Comparison of ENCODE assay signal across 23 mouse cellular contexts in the genomic region with DNA sequence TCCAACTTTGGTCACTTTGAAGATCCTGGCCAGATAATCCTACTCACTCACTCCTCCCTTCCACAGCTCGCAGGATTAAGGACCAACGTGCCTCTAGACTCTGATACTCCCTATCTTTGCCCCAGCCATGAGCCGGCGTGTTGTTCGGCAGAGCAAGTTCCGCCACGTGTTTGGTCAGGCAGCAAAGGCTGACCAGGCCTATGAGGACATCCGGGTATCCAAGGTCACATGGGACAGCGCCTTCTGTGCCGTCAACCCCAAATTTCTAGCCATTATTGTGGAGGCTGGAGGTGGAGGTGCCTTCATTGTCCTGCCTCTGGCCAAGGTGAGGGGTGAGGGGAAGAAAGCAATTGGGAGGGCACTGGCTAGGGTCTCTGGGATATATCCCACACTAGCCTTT. TPM values are rescaled to one million over a fixed set of nuclear protein-coding genes. Genes with fewer than 3 reads are reported as not detected.
DNase-seq lines count a peak whose midpoint lies in the region; ATAC-seq and TF ChIP-seq lines count a peak whose summit lies in the region.
"Had no signal": no experiment of that assay in that cellular context is flagged by ENCODE, and none has a peak within 500 bp of the region (broad histone marks: within the 10 kb centered on the region; RNA-seq: fewer than 3 reads in every experiment).

No protein-coding gene starts in this region.

- H3K4me3 ChIP-seq in heart, embryonic 10.5 days: no peak overlapping the region
- peak overlapping the region; percentile 69; the same call in 1 of the 2 replicates for H3K4me3 ChIP-seq in brown adipose tissue, adult 24 weeks (ENCODE audit: insufficient read depth, low read depth, low read length)
- no peak overlapping the region for H3K4me3 ChIP-seq in heart, embryonic 12.5 days
- H3K4me3 ChIP-seq in heart, embryonic 16.5 days (ENCODE audit: low read length): peak overlapping the region; percentile 73
- no peak overlapping the region for H3K4me3 ChIP-seq in midbrain, postnatal 0 days (ENCODE audit: low read depth, low read length)
- H3K4me3 ChIP-seq: erythroblast, embryonic 14.5 days; forebrain, embryonic 15.5 days; hindbrain, embryonic 12.5 days had no signal

- peaks cover 8% of the 10 kb centered on the region; the same call in 1 of the 2 replicates for H3K36me3 ChIP-seq in heart, embryonic 10.5 days
- peaks cover 6% of the 10 kb centered on the region; the same call in 1 of the 2 replicates for H3K36me3 ChIP-seq in heart, embryonic 12.5 days
- H3K36me3 ChIP-seq in heart, embryonic 16.5 days (ENCODE audit: control insufficient read depth, insufficient read depth): peaks cover 6% of the 10 kb centered on the region; the same call in 1 of the 2 replicates
- no peaks in the 10 kb centered on the region for H3K36me3 ChIP-seq in midbrain, postnatal 0 days (ENCODE audit: insufficient read depth, low read length)
- H3K36me3 ChIP-seq: embryonic facial prominence, embryonic 15.5 days; forebrain, embryonic 15.5 days; hindbrain, embryonic 12.5 days had no signal

- peak overlapping the region; percentile 23; the same call in 1 of the 2 replicates for H3K27ac ChIP-seq in heart, embryonic 10.5 days
- H3K27ac ChIP-seq in brown adipose tissue, adult 24 weeks (replicated peaks; ENCODE audit: low read depth, low read length): no peak overlapping the region
- H3K27ac ChIP-seq in heart, embryonic 12.5 days (ENCODE audit: poor library complexity, severe bottlenecking): peak overlapping the region; percentile 87
- H3K27ac ChIP-seq in heart, embryonic 16.5 days (ENCODE audit: low read length): peak overlapping the region; percentile 97
- no peak overlapping the region for H3K27ac ChIP-seq in midbrain, postnatal 0 days (ENCODE audit: low read depth, low read length)
- H3K27ac ChIP-seq: embryonic facial prominence, embryonic 15.5 days; forebrain, embryonic 15.5 days; hindbrain, embryonic 12.5 days had no signal

- WGBS in heart, embryonic 10.5 days: 67% methylated on average over 10 of the region's 10 CpGs
- 61% methylated on average over 10 of the region's 10 CpGs for WGBS in heart, embryonic 12.5 days
- 61% methylated on average over 10 of the region's 10 CpGs for WGBS in heart, embryonic 16.5 days
- 72% methylated on average over 10 of the region's 10 CpGs for WGBS in midbrain, postnatal 0 days

- H3K9ac ChIP-seq in heart, embryonic 12.5 days: no peak overlapping the region
- H3K9ac ChIP-seq in heart, embryonic 16.5 days (ENCODE audit: low read length): peak overlapping the region; percentile 88
- H3K9ac ChIP-seq in midbrain, postnatal 0 days (replicated peaks; ENCODE audit: low read length, poor library complexity, severe bottlenecking): no peak overlapping the region
- H3K9ac ChIP-seq: embryonic facial prominence, embryonic 15.5 days; forebrain, embryonic 15.5 days; hindbrain, embryonic 12.5 days had no signal

- H3K9me3 ChIP-seq in heart, embryonic 10.5 days: no peaks in the 10 kb centered on the region
- H3K9me3 ChIP-seq in heart, embryonic 12.5 days (replicated peaks): no peaks in the 10 kb centered on the region
- H3K9me3 ChIP-seq in heart, embryonic 16.5 days (replicated peaks; ENCODE audit: control insufficient read depth, low read length): no peaks in the 10 kb centered on the region
- H3K9me3 ChIP-seq in midbrain, postnatal 0 days (ENCODE audit: low read length): no peaks in the 10 kb centered on the region
- H3K9me3 ChIP-seq: embryonic facial prominence, embryonic 15.5 days; forebrain, embryonic 15.5 days; hindbrain, embryonic 12.5 days had no signal

- H3K4me2 ChIP-seq in heart, embryonic 12.5 days: peak overlapping the region; percentile 81
- H3K4me2 ChIP-seq in heart, embryonic 16.5 days (ENCODE audit: low read depth, low read length): peak overlapping the region; percentile 85
- no peak overlapping the region for H3K4me2 ChIP-seq in midbrain, postnatal 0 days (ENCODE audit: low read depth, low read length, poor library complexity, severe bottlenecking)
- H3K4me2 ChIP-seq: embryonic facial prominence, embryonic 15.5 days had no signal

- no peak for ATAC-seq in heart, embryonic 12.5 days (ENCODE audit: insufficient number of reproducible peaks, low FRiP score)
- no peak for ATAC-seq in heart, embryonic 16.5 days (replicated peaks; ENCODE audit: extremely low read depth, insufficient read depth, low FRiP score)
- ATAC-seq in erythroid progenitor cell, adult 5-6 weeks (replicated peaks; ENCODE audit: low FRiP score, poor library complexity, severe bottlenecking): no peak
- no peak for ATAC-seq in midbrain, postnatal 0 days (ENCODE audit: low FRiP score)
- ATAC-seq: forebrain, embryonic 15.5 days; hindbrain, embryonic 16.5 days; inflammation-experienced regulatory T-cells, adult 6 months; intestine, postnatal 0 days had no signal

- H3K27me3 ChIP-seq in heart, embryonic 10.5 days (ENCODE audit: insufficient read depth, poor library complexity, severe bottlenecking): peaks cover 83% of the 10 kb centered on the region
- H3K27me3 ChIP-seq in heart, embryonic 12.5 days (replicated peaks): peaks cover 40% of the 10 kb centered on the region
- H3K27me3 ChIP-seq in heart, embryonic 16.5 days (ENCODE audit: control insufficient read depth, insufficient read depth, low read length): no peaks in the 10 kb centered on the region; the same call in 1 of the 2 replicates
- H3K27me3 ChIP-seq in midbrain, postnatal 0 days (ENCODE audit: insufficient read depth, low read length): peaks cover 38% of the 10 kb centered on the region

- TF ChIP-seq CTCF in midbrain, postnatal 0 days (IDR thresholded peaks at IDR 0.05): no peak

- H3K4me1 ChIP-seq in heart, embryonic 10.5 days: peaks cover 58% of the 10 kb centered on the region
- H3K4me1 ChIP-seq in brown adipose tissue, adult 24 weeks (ENCODE audit: control insufficient read depth, insufficient read depth, insufficient read length, low read length): peaks cover 6% of the 10 kb centered on the region
- H3K4me1 ChIP-seq in heart, embryonic 12.5 days (replicated peaks): peaks cover 63% of the 10 kb centered on the region
- H3K4me1 ChIP-seq in heart, embryonic 16.5 days (ENCODE audit: control insufficient read depth, insufficient read depth, low read length): peaks cover 43% of the 10 kb centered on the region
- H3K4me1 ChIP-seq in midbrain, postnatal 0 days (ENCODE audit: insufficient read depth, low read length): peaks cover 5% of the 10 kb centered on the region; the same call in 1 of the 2 replicates

- intact Hi-C loops in heart, postnatal 25 days (cut with DNase I): no loop called here

- no peak for DNase-seq in heart, embryonic 10.5 days (ENCODE audit: low spot score)
- no peak for DNase-seq in heart, postnatal 25 days (ENCODE audit: low spot score)
- no peak for DNase-seq in retina, postnatal 1 day
- no peak for DNase-seq in midbrain, postnatal 0 days (ENCODE audit: low spot score)
- DNase-seq: adrenal gland, adult 8-10 months; adrenal gland, postnatal 36 days; cerebellum, adult 11 months; cerebellum, adult 8-10 months; cerebellum, postnatal 14 days; embryo, embryonic 11 days; gastrocnemius, postnatal 10 days had no signal

RNA-seq across cellular contexts. Expression of a gene that starts 1.6 kb away (rescaled TPM):
- 15.9 and 24.4 TPM in 2 replicates for polyA plus RNA-seq in heart, embryonic 10.5 days (2016; fragmentation: Nextera tagmentation; extraction: Ambion mirVana)
- 100 to 1,000 TPM; 203 to 217 TPM for total RNA-seq in heart, postnatal 25 days (2021)
- polyA plus RNA-seq in brown adipose tissue, adult 24 weeks (2012; ENCODE audit: insufficient read depth, insufficient read length, missing spikeins): 1.7 and 5.1 TPM in 2 replicates
- 30.1 and 32.0 TPM in 2 replicates for polyA plus RNA-seq in heart, embryonic 12.5 days (2016; fragmentation: Nextera tagmentation; extraction: Ambion mirVana)
- polyA plus RNA-seq in heart, embryonic 16.5 days (2015; fragmentation: Nextera tagmentation; extraction: Ambion mirVana): 42.5 and 47.4 TPM in 2 replicates
- not detected in 2 replicates for total RNA-seq in erythroid progenitor cell, adult 5-6 weeks (2015; ENCODE audit: low replicate concordance)
- total RNA-seq in erythroid progenitor cell, adult 5-6 weeks (2017; ENCODE audit: low replicate concordance): not detected in 2 replicates
- 1.1 and 2.2 TPM in 2 replicates for total RNA-seq in midbrain, postnatal 0 days (2014; rRNA removed)
- polyA plus RNA-seq in midbrain, postnatal 0 days (2015; fragmentation: Nextera tagmentation; extraction: Ambion mirVana): 0.65 and 0.70 TPM in 2 replicates
- total RNA-seq: common myeloid progenitor, adult 5-6 weeks had no signal
- polyA plus RNA-seq: erythroblast, embryonic 14.5 days; inflammation-experienced regulatory T-cells, adult 6 months had no signal

RNA-seq across cellular contexts. Expression of a gene that starts 25.7 kb away (rescaled TPM):
- polyA plus RNA-seq in heart, embryonic 10.5 days (2016; fragmentation: Nextera tagmentation; extraction: Ambion mirVana): 2.5 and 3.5 TPM in 2 replicates
- 10 to 100 TPM; 10.7 to 11.7 TPM for total RNA-seq in heart, postnatal 25 days (2021)
- polyA plus RNA-seq in brown adipose tissue, adult 24 weeks (2012; ENCODE audit: insufficient read depth, insufficient read length, missing spikeins): 1.2 and 1.6 TPM in 2 replicates
- polyA plus RNA-seq in heart, embryonic 12.5 days (2016; fragmentation: Nextera tagmentation; extraction: Ambion mirVana): 3.7 and 4.8 TPM in 2 replicates
- polyA plus RNA-seq in heart, embryonic 16.5 days (2015; fragmentation: Nextera tagmentation; extraction: Ambion mirVana): 2.0 and 3.7 TPM in 2 replicates
- total RNA-seq in erythroid progenitor cell, adult 5-6 weeks (2015; ENCODE audit: low replicate concordance): 3.2 and 3.8 TPM in 2 replicates
- total RNA-seq in erythroid progenitor cell, adult 5-6 weeks (2017; ENCODE audit: low replicate concordance): 0.64 TPM in 1 of 2 replicates, not detected in the other
- total RNA-seq in midbrain, postnatal 0 days (2014; rRNA removed): 70.3 and 75.5 TPM in 2 replicates
- 41.5 and 43.6 TPM in 2 replicates for polyA plus RNA-seq in midbrain, postnatal 0 days (2015; fragmentation: Nextera tagmentation; extraction: Ambion mirVana)

RNA-seq across cellular contexts. Expression of a gene that starts 29.6 kb away (rescaled TPM):
- 9.0 and 11.9 TPM in 2 replicates for polyA plus RNA-seq in heart, embryonic 10.5 days (2016; fragmentation: Nextera tagmentation; extraction: Ambion mirVana)
- 10 to 100 TPM; 51.3 TPM for total RNA-seq in heart, postnatal 25 days (2021)
- polyA plus RNA-seq in brown adipose tissue, adult 24 weeks (2012; ENCODE audit: insufficient read depth, insufficient read length, missing spikeins): 13.6 and 15.6 TPM in 2 replicates
- 9.3 and 10.2 TPM in 2 replicates for polyA plus RNA-seq in heart, embryonic 12.5 days (2016; fragmentation: Nextera tagmentation; extraction: Ambion mirVana)
- polyA plus RNA-seq in heart, embryonic 16.5 days (2015; fragmentation: Nextera tagmentation; extraction: Ambion mirVana): 7.5 and 7.7 TPM in 2 replicates
- total RNA-seq in erythroid progenitor cell, adult 5-6 weeks (2015; ENCODE audit: low replicate concordance): 9.2 and 15.5 TPM in 2 replicates
- total RNA-seq in erythroid progenitor cell, adult 5-6 weeks (2017; ENCODE audit: low replicate concordance): 6.8 and 11.6 TPM in 2 replicates
- total RNA-seq in midbrain, postnatal 0 days (2014; rRNA removed): 111 and 143 TPM in 2 replicates
- 18.5 and 19.6 TPM in 2 replicates for polyA plus RNA-seq in midbrain, postnatal 0 days (2015; fragmentation: Nextera tagmentation; extraction: Ambion mirVana)

RNA-seq across cellular contexts. Expression of a gene that starts 51.1 kb away (rescaled TPM):
- 1.6 and 1.9 TPM in 2 replicates for polyA plus RNA-seq in heart, embryonic 10.5 days (2016; fragmentation: Nextera tagmentation; extraction: Ambion mirVana)
- 1 to 10 TPM; 1.9 to 2.0 TPM for total RNA-seq in heart, postnatal 25 days (2021)
- 13.4 and 16.1 TPM in 2 replicates for polyA plus RNA-seq in brown adipose tissue, adult 24 weeks (2012; ENCODE audit: insufficient read depth, insufficient read length, missing spikeins)
- 0.72 and 1.4 TPM in 2 replicates for polyA plus RNA-seq in heart, embryonic 12.5 days (2016; fragmentation: Nextera tagmentation; extraction: Ambion mirVana)
- polyA plus RNA-seq in heart, embryonic 16.5 days (2015; fragmentation: Nextera tagmentation; extraction: Ambion mirVana): 3.2 TPM in 2 replicates
- total RNA-seq in erythroid progenitor cell, adult 5-6 weeks (2015; ENCODE audit: low replicate concordance): not detected in 2 replicates
- total RNA-seq in erythroid progenitor cell, adult 5-6 weeks (2017; ENCODE audit: low replicate concordance): 0.68 and 0.90 TPM in 2 replicates
- total RNA-seq in midbrain, postnatal 0 days (2014; rRNA removed): 3.6 and 4.2 TPM in 2 replicates
- 1.6 and 1.8 TPM in 2 replicates for polyA plus RNA-seq in midbrain, postnatal 0 days (2015; fragmentation: Nextera tagmentation; extraction: Ambion mirVana)

RNA-seq across cellular contexts. Expression of a gene that starts 52.0 kb away (rescaled TPM):
- 25.2 and 30.2 TPM in 2 replicates for polyA plus RNA-seq in heart, embryonic 10.5 days (2016; fragmentation: Nextera tagmentation; extraction: Ambion mirVana)
- total RNA-seq in heart, postnatal 25 days (2021): 1 to 10 TPM; 8.4 to 9.6 TPM
- 7.7 and 8.4 TPM in 2 replicates for polyA plus RNA-seq in brown adipose tissue, adult 24 weeks (2012; ENCODE audit: insufficient read depth, insufficient read length, missing spikeins)
- polyA plus RNA-seq in heart, embryonic 12.5 days (2016; fragmentation: Nextera tagmentation; extraction: Ambion mirVana): 29.4 and 30.2 TPM in 2 replicates
- 24.7 and 29.5 TPM in 2 replicates for polyA plus RNA-seq in heart, embryonic 16.5 days (2015; fragmentation: Nextera tagmentation; extraction: Ambion mirVana)
- 0.84 TPM in 1 of 2 replicates, not detected in the other for total RNA-seq in erythroid progenitor cell, adult 5-6 weeks (2015; ENCODE audit: low replicate concordance)
- 2.0 and 6.7 TPM in 2 replicates for total RNA-seq in erythroid progenitor cell, adult 5-6 weeks (2017; ENCODE audit: low replicate concordance)
- 7.5 and 7.8 TPM in 2 replicates for total RNA-seq in midbrain, postnatal 0 days (2014; rRNA removed)
- 11.4 and 11.5 TPM in 2 replicates for polyA plus RNA-seq in midbrain, postnatal 0 days (2015; fragmentation: Nextera tagmentation; extraction: Ambion mirVana)

Comparison
In these comparisons a context has a peak if more than half of its experiments do, and no peak if none do; other contexts are left out.
1. H3K4me3 ChIP-seq: peak in brown adipose tissue, adult 24 weeks (single experiment) and heart, embryonic 16.5 days (single experiment); none in heart, embryonic 10.5 days (single experiment), heart, embryonic 12.5 days (single experiment) and midbrain, postnatal 0 days (single experiment).
2. H3K27ac ChIP-seq: peak in heart, embryonic 10.5 days (single experiment), heart, embryonic 12.5 days (single experiment) and heart, embryonic 16.5 days (single experiment); none in brown adipose tissue, adult 24 weeks (single experiment) and midbrain, postnatal 0 days (single experiment).